Mouse (Mus musculus): ENCODE measurements at regions not wholly inside any gene's neighbourhood (a gene's known extent, or its start where the extent isn't known, plus 50 kb on each side); places are given as distances from the start of the nearest gene placed in this dataset.

- Histone ChIP-seq H3K4me3 (ENCODE audit: control insufficient read depth, insufficient read depth, low read length) (no peak overlapping the region), H3K27ac (ENCODE audit: control insufficient read depth, insufficient read depth, low read length) (no peak overlapping the region), H3K27me3 (ENCODE audit: control insufficient read depth, insufficient read depth, low read length) (no peaks in the 10 kb centered on the region), H3K36me3 (ENCODE audit: control insufficient read depth, insufficient read depth, low read length) (no peaks in the 10 kb centered on the region), H3K4me1 (replicated peaks; ENCODE audit: control insufficient read depth, insufficient read depth, low read length) (no peaks in the 10 kb centered on the region)
- WGBS: 64% methylated on average over 3 of the region's 3 CpGs
- TF ChIP-seq POLR2A (IDR thresholded peaks at IDR 0.05; ENCODE audit: control insufficient read depth, extremely low read depth, insufficient read depth, low read length, poor library complexity) (no peak), CTCF (IDR thresholded peaks at IDR 0.05; ENCODE audit: borderline replicate concordance, control insufficient read depth, extremely low read depth, insufficient read depth, low read length, poor library complexity) (no peak)
- no peak for DNase-seq
These were observed 163.5 kb upstream of the Tbx18 start for GRCm38 (mm10) chr9:87894596-87894995.

DNA sequence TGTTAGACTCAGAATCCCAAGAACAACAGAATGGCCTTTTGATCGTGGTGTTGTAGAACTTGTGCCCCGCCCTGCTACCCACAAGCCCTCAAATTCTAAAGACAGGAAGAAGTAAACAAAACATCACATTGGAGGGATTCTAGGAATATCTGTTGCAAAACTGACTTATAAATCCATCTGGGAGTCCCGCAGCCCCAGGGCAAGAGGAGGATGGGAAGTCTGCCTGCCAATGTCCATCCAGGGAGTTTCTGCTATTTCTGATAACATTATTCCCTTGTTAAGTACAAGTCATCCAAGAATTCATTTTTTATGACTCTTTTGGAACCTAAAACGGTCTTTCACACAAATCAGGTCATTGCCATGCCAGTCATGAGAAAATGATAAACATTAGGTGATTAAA lies 164.5 kb upstream of the Tbx18 start:
- no peak overlapping the region for H3K4me3 ChIP-seq (ENCODE audit: control insufficient read depth, insufficient read depth, low read length)
- H3K27me3 ChIP-seq (ENCODE audit: control insufficient read depth, insufficient read depth, low read length): no peaks in the 10 kb centered on the region
- 76% methylated on average over 4 of the region's 4 CpGs for WGBS
- no peak for DNase-seq
- H3K4me1 ChIP-seq (replicated peaks; ENCODE audit: control insufficient read depth, insufficient read depth, low read length): no peaks in the 10 kb centered on the region
- TF ChIP-seq CTCF (IDR thresholded peaks at IDR 0.05; ENCODE audit: borderline replicate concordance, control insufficient read depth, extremely low read depth, insufficient read depth, low read length, poor library complexity) (no peak), POLR2A (IDR thresholded peaks at IDR 0.05; ENCODE audit: control insufficient read depth, extremely low read depth, insufficient read depth, low read length, poor library complexity) (no peak)
- no peak overlapping the region for H3K27ac ChIP-seq (ENCODE audit: control insufficient read depth, insufficient read depth, low read length)
- H3K36me3 ChIP-seq (ENCODE audit: control insufficient read depth, insufficient read depth, low read length): no peaks in the 10 kb centered on the region

DNA sequence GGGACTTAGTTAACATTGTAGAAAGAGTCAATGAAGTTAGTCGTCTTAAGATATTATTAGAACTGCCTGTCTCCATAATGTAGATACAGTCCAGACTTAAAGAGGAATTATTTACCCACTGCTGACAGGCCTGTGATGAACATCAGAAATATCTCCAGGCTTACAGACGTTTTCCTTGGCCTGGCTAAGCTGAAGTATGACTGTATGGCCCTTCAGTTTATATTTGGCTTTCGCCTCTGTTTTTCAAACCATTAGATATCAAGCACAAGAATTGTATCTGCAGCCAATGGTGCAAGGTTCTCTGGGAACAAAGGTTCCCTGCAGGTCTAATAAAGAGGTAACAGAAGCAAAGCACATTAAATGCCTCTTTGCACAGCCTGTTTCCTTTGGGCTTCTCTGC lies 166.3 kb upstream of the Tbx18 start:
- WGBS: 79% methylated on average over 3 of the region's 3 CpGs
- no peaks in the 10 kb centered on the region for H3K27me3 ChIP-seq (ENCODE audit: control insufficient read depth, insufficient read depth, low read length)
- H3K36me3 ChIP-seq (ENCODE audit: control insufficient read depth, insufficient read depth, low read length): no peaks in the 10 kb centered on the region
- DNase-seq: no peak
- no peak overlapping the region for H3K4me3 ChIP-seq (ENCODE audit: control insufficient read depth, insufficient read depth, low read length)
- H3K27ac ChIP-seq (ENCODE audit: control insufficient read depth, insufficient read depth, low read length): no peak overlapping the region
- TF ChIP-seq POLR2A (IDR thresholded peaks at IDR 0.05; ENCODE audit: control insufficient read depth, extremely low read depth, insufficient read depth, low read length, poor library complexity): no peak
- TF ChIP-seq CTCF (IDR thresholded peaks at IDR 0.05; ENCODE audit: borderline replicate concordance, control insufficient read depth, extremely low read depth, insufficient read depth, low read length, poor library complexity): no peak
- no peaks in the 10 kb centered on the region for H3K4me1 ChIP-seq (replicated peaks; ENCODE audit: control insufficient read depth, insufficient read depth, low read length)

DNA sequence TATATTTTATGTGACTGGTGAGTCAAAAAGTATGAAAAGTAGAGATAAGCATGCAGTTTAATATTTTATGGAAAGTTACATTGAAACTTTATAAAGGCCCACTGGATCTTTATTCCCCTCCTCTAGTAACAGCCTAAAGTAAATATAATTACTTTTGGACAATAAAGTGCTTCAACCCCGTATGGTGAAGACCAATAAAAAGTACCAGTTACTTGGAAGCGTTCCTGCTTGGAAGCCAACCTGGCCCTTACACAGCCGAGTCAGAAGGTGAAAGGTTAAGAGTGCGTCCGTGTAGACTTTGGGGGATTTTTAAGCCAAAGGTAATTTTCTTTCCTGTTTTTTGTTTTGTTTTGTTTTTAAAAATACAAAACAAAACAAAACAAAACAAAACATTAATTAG lies 168.3 kb upstream of the Tbx18 start:
- no peaks in the 10 kb centered on the region for H3K27me3 ChIP-seq (ENCODE audit: control insufficient read depth, insufficient read depth, low read length)
- H3K4me1 ChIP-seq (replicated peaks; ENCODE audit: control insufficient read depth, insufficient read depth, low read length): no peaks in the 10 kb centered on the region
- H3K27ac ChIP-seq (ENCODE audit: control insufficient read depth, insufficient read depth, low read length): no peak overlapping the region
- H3K4me3 ChIP-seq (ENCODE audit: control insufficient read depth, insufficient read depth, low read length): no peak overlapping the region
- DNase-seq: no peak
- H3K36me3 ChIP-seq (ENCODE audit: control insufficient read depth, insufficient read depth, low read length): no peaks in the 10 kb centered on the region
- 92% methylated on average over 5 of the region's 5 CpGs for WGBS
- no peak for TF ChIP-seq CTCF (IDR thresholded peaks at IDR 0.05; ENCODE audit: borderline replicate concordance, control insufficient read depth, extremely low read depth, insufficient read depth, low read length, poor library complexity)
- no peak for TF ChIP-seq POLR2A (IDR thresholded peaks at IDR 0.05; ENCODE audit: control insufficient read depth, extremely low read depth, insufficient read depth, low read length, poor library complexity)

- Histone ChIP-seq H3K27me3 (ENCODE audit: control insufficient read depth, insufficient read depth, low read length) (no peaks in the 10 kb centered on the region), H3K4me1 (replicated peaks; ENCODE audit: control insufficient read depth, insufficient read depth, low read length) (no peaks in the 10 kb centered on the region), H3K4me3 (ENCODE audit: control insufficient read depth, insufficient read depth, low read length) (no peak overlapping the region), H3K36me3 (ENCODE audit: control insufficient read depth, insufficient read depth, low read length) (no peaks in the 10 kb centered on the region), H3K27ac (ENCODE audit: control insufficient read depth, insufficient read depth, low read length) (no peak overlapping the region)
- no peak for DNase-seq
- no peak for TF ChIP-seq POLR2A (IDR thresholded peaks at IDR 0.05; ENCODE audit: control insufficient read depth, extremely low read depth, insufficient read depth, low read length, poor library complexity)
- no peak for TF ChIP-seq CTCF (IDR thresholded peaks at IDR 0.05; ENCODE audit: borderline replicate concordance, control insufficient read depth, extremely low read depth, insufficient read depth, low read length, poor library complexity)
- WGBS: 97% methylated on average over 7 of the region's 7 CpGs
These were observed 168.7 kb upstream of the Tbx18 start for GRCm38 (mm10) chr9:87899800-87900199.

DNA sequence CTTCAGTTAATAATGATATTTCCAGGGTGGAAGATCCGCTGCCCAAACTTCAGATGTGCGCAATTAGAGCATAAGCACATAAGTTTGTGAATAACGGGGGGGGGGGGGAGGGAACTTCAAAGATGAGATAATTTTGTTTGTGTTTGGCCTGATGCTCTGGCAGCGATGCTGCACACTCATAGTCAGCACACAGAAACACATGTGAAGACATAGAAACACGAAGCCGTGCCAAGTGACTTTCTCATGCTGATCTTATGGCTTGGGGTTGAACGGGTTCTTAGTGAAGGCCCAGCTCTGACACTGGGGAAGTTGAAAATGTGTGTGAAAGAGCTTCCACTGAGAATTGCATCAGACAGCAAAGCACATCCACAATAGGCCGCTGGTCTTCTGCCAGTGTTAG lies 190.2 kb upstream of the Tbx18 start:
- Histone ChIP-seq H3K4me3 (ENCODE audit: control insufficient read depth, insufficient read depth, low read length) (no peak overlapping the region), H3K36me3 (ENCODE audit: control insufficient read depth, insufficient read depth, low read length) (no peaks in the 10 kb centered on the region), H3K4me1 (replicated peaks; ENCODE audit: control insufficient read depth, insufficient read depth, low read length) (no peaks in the 10 kb centered on the region), H3K27ac (ENCODE audit: control insufficient read depth, insufficient read depth, low read length) (no peak overlapping the region), H3K27me3 (ENCODE audit: control insufficient read depth, insufficient read depth, low read length) (no peaks in the 10 kb centered on the region)
- TF ChIP-seq POLR2A (IDR thresholded peaks at IDR 0.05; ENCODE audit: control insufficient read depth, extremely low read depth, insufficient read depth, low read length, poor library complexity) (no peak), CTCF (IDR thresholded peaks at IDR 0.05; ENCODE audit: borderline replicate concordance, control insufficient read depth, extremely low read depth, insufficient read depth, low read length, poor library complexity) (no peak)
- 91% methylated on average over 8 of the region's 8 CpGs for WGBS
- DNase-seq: no peak

GRCm38 (mm10) chr9:87925151-87925550 lies 194.1 kb upstream of the Tbx18 start:
- Histone ChIP-seq H3K4me1 (replicated peaks; ENCODE audit: control insufficient read depth, insufficient read depth, low read length) (no peaks in the 10 kb centered on the region), H3K27ac (ENCODE audit: control insufficient read depth, insufficient read depth, low read length) (no peak overlapping the region), H3K36me3 (ENCODE audit: control insufficient read depth, insufficient read depth, low read length) (no peaks in the 10 kb centered on the region), H3K4me3 (ENCODE audit: control insufficient read depth, insufficient read depth, low read length) (no peak overlapping the region), H3K27me3 (ENCODE audit: control insufficient read depth, insufficient read depth, low read length) (no peaks in the 10 kb centered on the region)
- no peak for DNase-seq
- TF ChIP-seq POLR2A (IDR thresholded peaks at IDR 0.05; ENCODE audit: control insufficient read depth, extremely low read depth, insufficient read depth, low read length, poor library complexity) (no peak), CTCF (IDR thresholded peaks at IDR 0.05; ENCODE audit: borderline replicate concordance, control insufficient read depth, extremely low read depth, insufficient read depth, low read length, poor library complexity) (no peak)
- WGBS: 91% methylated on average over 4 of the region's 4 CpGs

All from thymus, adult 2 months (tissue).